Mouse (Mus musculus): Measurements from ENCODE around the gene Wdr49.

DNA sequence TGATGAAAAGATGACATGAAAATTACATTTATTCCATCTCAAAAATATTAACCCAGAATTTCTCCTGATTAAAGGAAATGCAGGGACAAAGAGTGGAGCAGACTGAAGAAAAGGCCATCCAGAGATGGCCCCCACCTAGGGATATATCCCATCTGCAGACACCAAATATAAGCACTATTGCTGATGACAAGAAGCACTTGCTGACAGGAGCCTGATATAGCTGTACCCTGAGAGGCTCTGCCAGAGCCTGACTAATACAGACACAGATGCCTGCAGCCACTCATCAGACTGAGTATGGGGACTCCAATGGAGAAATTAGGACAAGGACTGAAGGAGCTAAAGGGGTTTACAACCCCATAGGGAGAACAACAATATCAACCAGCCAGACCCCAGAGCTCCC is 206.8 kb downstream of the Wdr49 start:
- no peak for TF ChIP-seq CTCF (IDR thresholded peaks at IDR 0.05; ENCODE audit: extremely low read depth, insufficient read length, insufficient replicate concordance, low read depth, low read length)
- TF ChIP-seq POLR2A (IDR thresholded peaks at IDR 0.05; ENCODE audit: low read depth, low read length), result no peak
